Mouse (Mus musculus) liver, embryonic 14.5 days (tissue): ENCODE measurements around the gene Birc3.

ENCODE experiments used
- CTCF ChIP-seq: IDR thresholded peaks from 2 replicates; pipeline ENCODE4 v1.5.1; 2016; ENCODE audit warnings: antibody characterized with exemption, low read depth, control low read depth
- EP300 ChIP-seq: IDR thresholded peaks from 2 replicates; pipeline ENCODE4 v1.6.1; 2016; ENCODE audit warnings: antibody characterized with exemption, low read depth

GRCm38 (mm10) chr9:7907351-7907985, 34.5 kb upstream of the Birc3 start:
- TF ChIP-seq CTCF (no peak; the same call in 1 of the 2 replicates), EP300 (no peak)
